Mouse (Mus musculus) kidney, adult 2 months (tissue): ENCODE data around the gene Suds3.

Source experiments
- CTCF ChIP-seq: fragments of 200-500 bp; conservative IDR thresholded peaks from 2 replicates; pipeline ENCODE4 v1.5.1; 2011; ENCODE audit warnings: low read depth, mild to moderate bottlenecking, control low read depth, low read length, moderate library complexity, mixed read lengths; ENCODE audit not compliant: insufficient read depth, insufficient read length
- POLR2A ChIP-seq: fragments of 200-500 bp; IDR thresholded peaks from one replicate; pipeline ENCODE4 v1.6.1; 2011; ENCODE audit warnings: low read depth, low read length, control low read depth

DNA sequence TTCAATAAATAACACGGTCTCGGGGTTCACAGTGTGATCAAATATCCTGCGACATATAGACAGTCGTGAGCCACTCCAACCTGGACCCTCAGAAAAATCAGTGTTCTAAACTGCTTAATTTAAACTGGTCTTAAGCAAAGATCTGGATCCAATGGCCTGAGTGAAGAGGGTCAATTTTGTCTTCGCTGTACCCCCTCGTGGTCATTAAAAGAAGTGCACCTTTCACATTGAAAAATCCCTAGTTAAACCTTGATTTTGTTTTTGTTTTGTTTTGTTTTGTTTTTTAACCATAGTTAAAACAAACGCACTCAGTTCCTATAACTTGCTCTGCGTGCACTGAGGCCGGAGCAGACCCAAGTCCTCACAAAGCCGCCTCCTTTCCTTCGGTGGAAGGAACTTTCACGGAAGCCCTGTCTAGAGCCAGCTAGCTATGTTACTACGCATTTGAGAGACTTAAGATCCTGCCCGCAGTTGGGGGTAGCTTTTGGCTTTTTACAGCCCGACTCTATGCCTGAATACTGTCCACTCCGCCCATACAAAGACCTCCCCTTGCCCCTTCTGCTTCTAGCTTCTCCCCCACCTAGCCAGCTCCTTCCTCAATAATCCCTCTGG, 1.2 kb downstream of the Suds3 start:
- TF ChIP-seq CTCF (no peak), POLR2A (no peak)
